ENCODE assay signal across 16 mouse cellular contexts in genomic region chr7:25803460-25803859, GRCm38 (mm10). TPM values are rescaled to one million over a fixed set of nuclear protein-coding genes. Genes with fewer than 3 reads are reported as not detected.
A peak's percentile ranks its signal among the peaks of the same experiment; 100 is the strongest.
DNase-seq lines count a peak whose midpoint lies in the region; ATAC-seq and TF ChIP-seq lines count a peak whose summit lies in the region.
"Had no signal": no experiment of that assay in that cellular context is flagged by ENCODE, and none has a peak within 500 bp of the region (broad histone marks: within the 10 kb centered on the region; RNA-seq: fewer than 3 reads in every experiment).

No protein-coding gene starts in this region.

- no peaks in the 10 kb centered on the region for H3K36me3 ChIP-seq in heart, adult 2 months (ENCODE audit: control insufficient read depth, insufficient read depth, low read length)
- no peaks in the 10 kb centered on the region for H3K36me3 ChIP-seq in forebrain, embryonic 16.5 days (ENCODE audit: control insufficient read depth, insufficient read depth)
- H3K36me3 ChIP-seq: liver, embryonic 15.5 days; midbrain, embryonic 15.5 days had no signal

- H3K4me1 ChIP-seq in heart, adult 2 months (ENCODE audit: control insufficient read depth, insufficient read depth, low read length), result peaks cover 3% of the 10 kb centered on the region
- 0 out of 2 replicates have a peak, but pooled peaks cover 4% of the 10 kb centered on the region for H3K4me1 ChIP-seq in forebrain, embryonic 16.5 days (replicated peaks; ENCODE audit: control insufficient read depth, insufficient read depth, low read length)

- intact Hi-C loops in heart, adult 2 months (cut with DNase I), result no loop called here
- intact Hi-C loops in heart, postnatal 36 days (cut with DNase I), result loop anchor here (2.0 kb wide), 1 partner anchor 17 kb away; no protein-coding TSS in a partner anchor

- H3K27ac ChIP-seq in heart, adult 2 months, result peak overlapping the region; percentile 74
- H3K27ac ChIP-seq in forebrain, embryonic 16.5 days (ENCODE audit: low read length), result no peak overlapping the region
- H3K27ac ChIP-seq: macrophage; midbrain, embryonic 15.5 days had no signal

- TF ChIP-seq CTCF in heart, adult 2 months (IDR thresholded peaks at IDR 0.05), result no peak

- no peak overlapping the region for H3K9ac ChIP-seq in heart, adult 2 months (ENCODE audit: low read depth, low read length)
- H3K9ac ChIP-seq in forebrain, embryonic 16.5 days (replicated peaks; ENCODE audit: low read depth, low read length), result no peak overlapping the region
- H3K9ac ChIP-seq: forebrain, postnatal 0 days; liver, embryonic 15.5 days; midbrain, embryonic 15.5 days had no signal

- WGBS in heart, adult 2 months, result 74% methylated on average over 13 of the region's 13 CpGs
- 88% methylated on average over 13 of the region's 13 CpGs for WGBS in forebrain, embryonic 16.5 days

- H3K79me2 ChIP-seq in heart, adult 2 months (replicated peaks; ENCODE audit: control insufficient read depth, insufficient read depth, low read length), result no peaks in the 10 kb centered on the region

- TF ChIP-seq POLR2A in heart, adult 2 months (IDR thresholded peaks at IDR 0.05; ENCODE audit: insufficient read depth, low read depth, low read length), result no peak

- no peaks in the 10 kb centered on the region; the same call in 1 of the 2 replicates for H3K9me3 ChIP-seq in forebrain, embryonic 16.5 days (ENCODE audit: control insufficient read depth, low read length)
- H3K9me3 ChIP-seq: liver, embryonic 15.5 days; midbrain, embryonic 15.5 days had no signal

- H3K4me2 ChIP-seq in forebrain, embryonic 16.5 days (ENCODE audit: low read length), result no peak overlapping the region
- H3K4me2 ChIP-seq: liver, embryonic 15.5 days; midbrain, embryonic 15.5 days had no signal

- DNase-seq in heart, adult 2 months, result peak; percentile 64 to 66
- DNase-seq in heart, postnatal 36 days, result no peak
- DNase-seq in testis, postnatal 10 days (ENCODE audit: low spot score), result peak; percentile 53
- DNase-seq in testis, postnatal 14 days (ENCODE audit: low spot score), result no peak
- DNase-seq in heart, postnatal 4 days, result peak; percentile 61
- DNase-seq: adrenal gland, postnatal 25 days; B cell, adult 2 months; forebrain, postnatal 0 days; thymus, postnatal 36 days had no signal

- TF ChIP-seq EP300 in heart, adult 2 months (IDR thresholded peaks at IDR 0.05; ENCODE audit: insufficient read depth, low read depth, low read length), result no peak

- no peak overlapping the region for H3K4me3 ChIP-seq in heart, adult 2 months
- no peak overlapping the region for H3K4me3 ChIP-seq in forebrain, embryonic 16.5 days (replicated peaks; ENCODE audit: low read length)
- H3K4me3 ChIP-seq: erythroblast, embryonic 14.5 days; liver, embryonic 15.5 days; midbrain, embryonic 15.5 days had no signal

- ATAC-seq in CD4-positive, CD25-positive, alpha-beta regulatory T cell, adult 4 months, result no peak
- no peak for ATAC-seq in forebrain, embryonic 16.5 days
- ATAC-seq: forebrain, postnatal 0 days; midbrain, embryonic 15.5 days had no signal

- H3K27me3 ChIP-seq in heart, adult 2 months (ENCODE audit: control insufficient read depth, insufficient read depth, low read length), result no peaks in the 10 kb centered on the region
- no peaks in the 10 kb centered on the region for H3K27me3 ChIP-seq in forebrain, embryonic 16.5 days (replicated peaks; ENCODE audit: control insufficient read depth, insufficient read depth, low read length)
- H3K27me3 ChIP-seq: liver, embryonic 15.5 days; midbrain, embryonic 15.5 days had no signal

RNA-seq across cellular contexts. Expression of gene Cyp2s1, which starts 13.3 kb away (rescaled TPM):
- total RNA-seq in heart, adult 2 months (2021), result 1 to 10 TPM; 5.7 to 5.9 TPM
- 5.4 and 10.1 TPM in 2 replicates for polyA plus RNA-seq in heart, adult 2 months (2012; rRNA removed)
- total RNA-seq in heart, postnatal 36 days (2021), result 10 to 100 TPM in 1 of 2 experiments, 1 to 10 TPM in 1; 4.4 to 10.1 TPM
- 1 to 10 TPM; 7.5 to 8.7 TPM for total RNA-seq in heart, postnatal 4 days (2021)
- 1 to 10 TPM; 2.1 to 3.0 TPM for polyA plus RNA-seq in CD4-positive, CD25-positive, alpha-beta regulatory T cell, adult 4 months (2017; shearing (Covaris generic))
- polyA plus RNA-seq in forebrain, embryonic 16.5 days (2015; fragmentation: Nextera tagmentation; extraction: Ambion mirVana), result 1.0 and 1.1 TPM in 2 replicates
- total RNA-seq: MEL had no signal
- polyA plus RNA-seq: erythroblast, embryonic 14.5 days had no signal

RNA-seq across cellular contexts. Expression of gene Axl, which starts 15.0 kb away (rescaled TPM):
- 10 to 100 TPM; 75.0 to 82.4 TPM for total RNA-seq in heart, adult 2 months (2021)
- 51.8 and 73.7 TPM in 2 replicates for polyA plus RNA-seq in heart, adult 2 months (2012; rRNA removed)
- total RNA-seq in heart, postnatal 36 days (2021), result 10 to 100 TPM; 81.0 to 94.8 TPM
- 10 to 100 TPM; 79.5 to 90.3 TPM for total RNA-seq in heart, postnatal 4 days (2021)
- 10 to 100 TPM; 17.8 to 34.4 TPM for polyA plus RNA-seq in CD4-positive, CD25-positive, alpha-beta regulatory T cell, adult 4 months (2017; shearing (Covaris generic))
- polyA plus RNA-seq in forebrain, embryonic 16.5 days (2015; fragmentation: Nextera tagmentation; extraction: Ambion mirVana), result 14.6 and 15.9 TPM in 2 replicates

RNA-seq across cellular contexts. Expression of gene Hnrnpul1, which starts 48.9 kb away (rescaled TPM):
- 10 to 100 TPM; 71.0 to 76.2 TPM for total RNA-seq in heart, adult 2 months (2021)
- polyA plus RNA-seq in heart, adult 2 months (2012; rRNA removed), result 24.5 and 29.4 TPM in 2 replicates
- total RNA-seq in heart, postnatal 36 days (2021), result 10 to 100 TPM; 78.4 to 82.7 TPM
- 100 to 1,000 TPM; 147 to 149 TPM for total RNA-seq in heart, postnatal 4 days (2021)
- 10 to 100 TPM; 40.5 to 57.0 TPM for polyA plus RNA-seq in CD4-positive, CD25-positive, alpha-beta regulatory T cell, adult 4 months (2017; shearing (Covaris generic))
- 44.2 and 46.6 TPM in 2 replicates for polyA plus RNA-seq in forebrain, embryonic 16.5 days (2015; fragmentation: Nextera tagmentation; extraction: Ambion mirVana)

Comparison
In these comparisons a context has a peak if more than half of its experiments do, and no peak if none do; other contexts are left out.
1. DNase-seq: peak in heart, adult 2 months (2 of 2), testis, postnatal 10 days (single experiment) and heart, postnatal 4 days (single experiment); none in heart, postnatal 36 days (0 of 2) and testis, postnatal 14 days (single experiment).